Mouse (Mus musculus) cerebellum, adult 18-20 months (tissue): ENCODE data around the gene Prima1.

Experiments used
- DNase-seq, 2 experiments: peaks; one replicate each; pipeline ENCODE4 v3.0.0; 2021

The Prima1 gene

GRCm38 (mm10) chr12:103242083-103242581 lies at the start of gene Prima1:
Gene Prima1, minus strand, starts transcription at chr12:103242150.
- peak; percentile 8 to 17 for DNase-seq

- DNase-seq = no peak
Measured at GRCm38 (mm10) chr12:103287276-103287675, 45.3 kb upstream of the Prima1 start.

- no peak for DNase-seq
Measured at GRCm38 (mm10) chr12:103283411-103283810, 41.5 kb upstream of the Prima1 start.

- no peak for DNase-seq
Measured at GRCm38 (mm10) chr12:103282936-103283335, 41.0 kb upstream of the Prima1 start.

DNA sequence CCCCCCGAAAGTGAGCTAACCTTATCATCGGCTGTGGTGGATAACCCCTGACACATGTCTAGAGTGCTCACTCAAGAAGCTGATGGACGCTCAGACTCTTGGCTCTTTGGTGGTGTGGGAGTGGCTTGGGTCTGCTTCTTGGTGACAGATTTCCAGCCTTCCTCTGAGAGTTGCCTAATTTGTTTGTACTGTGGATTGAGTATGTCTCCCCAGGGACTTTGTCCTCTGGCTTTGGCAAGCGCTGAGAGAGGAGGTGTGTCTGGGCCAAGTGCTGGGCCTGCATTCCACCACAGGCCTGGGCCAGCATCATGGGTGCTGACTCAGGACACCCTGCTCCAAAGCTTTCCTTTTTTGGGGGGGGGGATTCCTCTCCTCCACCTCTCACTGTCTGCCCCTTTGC lies 40.0 kb upstream of the Prima1 start:
- DNase-seq = peak in 1 of 2 experiments; percentile 12

DNA sequence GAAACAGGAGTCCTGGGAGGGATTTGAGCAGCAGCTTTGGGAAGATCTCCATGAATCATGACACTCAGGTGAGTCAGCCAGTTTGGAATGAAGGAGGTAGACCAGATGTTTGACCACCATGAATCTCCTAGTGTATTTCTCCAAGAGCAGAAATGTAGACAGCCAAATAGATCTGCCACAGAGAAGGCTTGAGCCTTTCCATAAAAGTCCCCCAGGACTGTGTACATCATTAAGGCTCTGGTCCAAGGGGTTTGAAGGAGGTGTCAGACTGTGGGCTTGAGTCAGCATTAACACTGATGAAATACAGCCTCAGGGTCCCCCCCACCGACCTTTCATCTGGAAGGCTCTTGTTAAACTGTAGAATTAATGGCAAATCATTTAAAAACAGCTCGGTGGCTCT lies 39.5 kb upstream of the Prima1 start:
- DNase-seq = no peak

DNA sequence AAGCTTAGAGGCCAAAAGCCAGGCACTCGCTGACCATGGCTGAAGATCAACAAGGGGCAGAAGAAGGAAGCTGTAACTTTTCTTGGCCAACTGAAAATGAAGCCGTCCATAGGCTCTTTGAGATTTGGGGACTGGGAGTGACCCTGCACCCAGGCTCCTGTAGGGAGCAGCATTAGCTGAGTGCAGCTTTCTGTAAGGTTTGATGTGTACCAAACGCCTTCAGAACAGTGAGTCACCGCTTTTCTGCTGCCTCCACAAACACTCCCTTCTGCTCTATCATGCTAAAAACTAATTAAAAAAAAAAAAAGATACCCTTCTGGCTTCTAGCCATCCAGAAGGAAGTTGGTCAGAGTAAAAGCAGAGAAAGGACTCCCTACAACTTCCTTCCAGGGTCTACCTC lies 34.5 kb upstream of the Prima1 start:
- no peak for DNase-seq

GRCm38 (mm10) chr12:103273732-103274131 lies 31.8 kb upstream of the Prima1 start:
- no peak for DNase-seq

GRCm38 (mm10) chr12:103273051-103273450 lies 31.1 kb upstream of the Prima1 start:
- DNase-seq = no peak

DNA sequence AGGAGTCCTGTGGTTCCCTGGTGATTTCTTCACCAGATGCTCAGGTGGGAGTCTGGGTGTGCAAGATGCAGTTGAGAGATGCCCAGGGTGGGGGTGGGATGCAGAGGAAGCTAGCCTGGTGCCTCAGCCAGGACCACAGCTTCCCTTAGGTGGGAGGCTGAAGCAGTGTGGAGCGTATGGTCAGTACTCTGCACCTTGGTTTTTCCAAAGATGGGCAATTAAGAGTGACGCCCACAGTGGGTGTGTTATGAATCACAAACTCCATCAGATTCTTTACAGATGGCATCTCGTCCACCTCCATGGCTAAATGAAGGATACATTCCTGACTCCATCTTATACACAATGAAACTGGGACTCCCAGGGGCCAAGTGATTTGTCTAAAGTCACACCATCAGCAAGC lies 30.2 kb upstream of the Prima1 start:
- no peak for DNase-seq

GRCm38 (mm10) chr12:103266605-103267004 lies 24.7 kb upstream of the Prima1 start:
- no peak for DNase-seq

DNA sequence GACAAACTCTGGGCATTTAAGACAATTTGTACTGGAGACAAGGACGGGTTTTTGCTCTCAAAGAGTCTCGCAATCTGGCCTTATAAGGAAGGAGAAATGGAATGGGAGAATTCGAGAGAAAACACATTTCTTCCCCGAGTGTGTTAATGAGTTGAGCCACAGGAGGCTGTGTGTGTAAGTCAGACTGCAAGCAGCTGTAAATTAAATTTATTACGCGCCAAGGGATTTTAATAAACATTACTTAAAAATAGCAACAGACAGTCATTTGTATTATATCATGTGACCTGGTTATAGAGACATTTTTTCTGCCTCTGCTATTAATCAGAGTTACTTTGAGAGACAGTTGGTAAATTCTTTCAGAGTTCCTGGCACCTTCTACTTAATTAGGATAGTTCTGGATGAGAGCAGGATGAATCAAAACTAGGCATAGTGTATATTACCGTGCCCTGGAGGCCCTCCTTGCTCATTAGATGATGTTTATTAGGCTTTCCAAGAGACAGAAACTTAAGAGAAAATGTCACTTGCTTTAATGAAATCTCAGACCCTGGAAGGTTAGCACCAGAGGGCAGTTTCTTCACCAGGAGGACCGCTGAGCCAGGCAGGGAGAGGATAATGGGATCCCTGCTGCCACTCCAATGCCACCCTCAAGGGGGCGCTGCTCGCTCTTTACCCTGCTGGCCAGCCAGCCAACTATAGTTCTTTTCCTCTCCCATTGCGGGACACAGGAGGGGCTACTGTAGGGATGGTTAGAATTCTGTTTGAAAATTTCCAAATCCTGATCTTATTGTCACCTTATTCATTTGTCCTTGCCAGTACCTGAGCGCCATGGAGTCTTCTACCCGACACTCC lies 20.3 kb upstream of the Prima1 start:
- no peak for DNase-seq

GRCm38 (mm10) chr12:103252901-103253434 lies 11.0 kb upstream of the Prima1 start:
- DNase-seq = no peak

- DNase-seq = no peak
Measured at GRCm38 (mm10) chr12:103251151-103251550, 9.2 kb upstream of the Prima1 start.

- DNase-seq = no peak
Measured at GRCm38 (mm10) chr12:103250333-103250732, 8.4 kb upstream of the Prima1 start.

GRCm38 (mm10) chr12:103243041-103243440 lies 1.1 kb upstream of the Prima1 start:
- DNase-seq = no peak

DNA sequence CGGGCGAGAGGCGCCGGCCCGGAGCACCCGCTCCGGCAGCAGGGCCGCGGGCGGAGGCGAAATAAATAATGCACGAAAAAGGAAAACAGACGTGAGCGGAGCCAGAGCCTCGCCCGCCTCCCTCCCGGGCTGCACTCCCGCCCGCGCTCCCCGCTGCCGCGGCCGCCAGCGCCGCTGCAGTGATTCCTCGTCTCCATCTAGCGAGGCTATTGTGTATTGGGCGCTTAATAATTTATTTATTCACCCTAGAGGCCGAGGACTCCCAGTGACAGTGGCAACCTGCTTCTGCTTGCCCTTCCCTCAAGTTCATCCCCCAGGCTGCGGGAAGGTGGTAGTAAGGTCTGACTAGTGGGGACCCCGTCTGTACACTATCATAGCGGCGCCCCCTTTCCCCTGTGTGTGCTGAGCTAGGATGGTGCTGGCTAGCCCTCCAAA lies 658 bp upstream of the Prima1 start:
- DNase-seq = peak in 1 of 2 experiments; percentile 24

- DNase-seq = no peak
Measured at GRCm38 (mm10) chr12:103241311-103242082, 453 bp downstream of the Prima1 start.

GRCm38 (mm10) chr12:103238924-103239460 lies 3.0 kb downstream of the Prima1 start:
- DNase-seq = no peak

DNA sequence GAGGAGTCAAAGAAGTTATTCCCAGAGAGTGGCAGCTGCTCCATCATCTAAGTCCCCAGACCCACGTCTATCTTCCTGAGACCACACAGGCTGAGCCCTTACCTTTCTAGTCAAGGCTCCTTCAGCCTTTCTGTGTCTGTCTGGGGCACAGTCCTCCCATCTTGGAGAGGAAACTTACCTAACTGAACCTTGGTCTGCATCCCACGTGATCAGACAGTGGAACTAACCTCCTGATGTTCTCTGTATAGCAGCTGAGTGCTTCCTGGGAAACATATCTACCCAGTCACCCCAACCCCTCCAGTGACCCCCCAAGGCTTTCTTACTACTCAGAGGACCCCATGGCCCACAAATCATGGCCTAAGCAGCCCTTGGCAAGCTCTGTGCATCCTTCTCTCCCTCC lies 6.1 kb downstream of the Prima1 start:
- no peak for DNase-seq

DNA sequence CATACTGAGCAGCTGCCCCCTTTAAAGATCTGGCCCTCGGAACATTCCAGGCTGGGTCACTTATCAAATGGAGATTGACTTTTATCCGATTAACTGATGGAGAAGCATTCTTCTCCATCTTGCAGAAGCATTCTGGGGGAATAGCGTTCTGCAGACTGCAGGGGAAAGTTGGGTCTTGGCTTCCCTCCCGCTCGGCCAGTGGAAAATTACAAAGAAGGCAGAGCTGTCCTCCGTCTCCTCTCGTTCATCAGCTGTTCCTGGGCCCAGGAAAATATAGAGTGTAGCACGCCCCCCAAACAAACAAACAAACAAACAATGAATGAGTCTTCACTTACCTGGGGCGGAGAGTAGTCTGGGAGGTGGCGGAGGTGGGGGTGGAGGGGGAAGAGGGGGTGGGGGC lies 6.7 kb downstream of the Prima1 start:
- DNase-seq = peak in 1 of 2 experiments; percentile 11

DNA sequence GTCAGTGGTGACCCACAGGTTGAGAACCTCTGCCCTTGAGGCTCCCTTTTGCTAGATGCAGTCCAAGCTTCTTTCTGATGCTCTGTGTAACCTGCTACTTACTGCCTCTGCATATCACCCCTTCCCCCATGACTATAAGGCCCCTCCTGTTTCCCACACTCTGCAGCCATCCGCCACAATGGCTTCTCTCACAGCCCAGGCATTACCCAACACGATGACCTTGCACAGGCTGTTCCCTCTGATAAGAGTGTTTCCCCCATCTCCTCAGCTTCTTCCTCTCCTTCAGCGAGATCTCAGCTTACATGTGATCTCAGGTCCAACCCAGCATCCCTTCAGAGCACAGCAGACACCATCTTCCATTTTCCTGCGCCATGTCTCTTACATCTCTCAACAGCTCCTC lies 12.9 kb downstream of the Prima1 start:
- DNase-seq = no peak

GRCm38 (mm10) chr12:103226121-103226520 lies 15.8 kb downstream of the Prima1 start:
- no peak for DNase-seq
